Mouse (Mus musculus) kidney, postnatal 0 days (tissue): Measurements from ENCODE around the gene Metap1. TPM values are rescaled to one million over a fixed set of nuclear protein-coding genes. Genes with fewer than 3 reads are reported as not detected.

Source experiments
- ATAC-seq: fragments of 200-750 bp; cut with Nextera tagmentation; replicated peaks from 2 replicates; pipeline ENCODE4 v1.8.0; 2017; ENCODE audit warnings: low read depth, moderate number of reproducible peaks, moderate TSS enrichment, moderate library complexity; ENCODE audit not compliant: low FRiP score
- DNase-seq: peaks from one replicate; pipeline ENCODE4 v3.0.0-alpha.2; 2016; ENCODE audit warnings: low spot score
- H3K27ac ChIP-seq: fragments of 300-500 bp; sonication (generic); 2 replicates; pipeline ENCODE4 v1.5.1; 2014; ENCODE audit warnings: mild to moderate bottlenecking
- H3K27me3 ChIP-seq: fragments of 300-500 bp; sonication (generic); 2 replicates; pipeline ENCODE4 v1.6.1; 2014; ENCODE audit warnings: low read length, mixed read lengths; ENCODE audit not compliant: insufficient read depth
- H3K36me3 ChIP-seq: fragments of 300-500 bp; sonication (generic); 2 replicates; pipeline ENCODE4 v1.6.1; 2014; ENCODE audit warnings: low read length, mixed read lengths; ENCODE audit not compliant: insufficient read depth
- H3K4me1 ChIP-seq: fragments of 300-500 bp; sonication (generic); replicated peaks from 2 replicates; pipeline ENCODE4 v1.6.1; 2014; ENCODE audit warnings: antibody characterized with exemption, low read length, mixed read lengths; ENCODE audit not compliant: insufficient read depth
- H3K4me2 ChIP-seq: fragments of 300-500 bp; sonication (generic); 2 replicates; pipeline ENCODE4 v1.6.1; 2014; ENCODE audit warnings: mild to moderate bottlenecking, low read length, moderate library complexity, mixed read lengths
- H3K4me3 ChIP-seq: fragments of 300-500 bp; sonication (generic); replicated peaks from 2 replicates; pipeline ENCODE4 v1.5.1; 2014; ENCODE audit warnings: low read depth, low read length
- H3K9ac ChIP-seq: fragments of 300-500 bp; sonication (generic); 2 replicates; pipeline ENCODE4 v1.6.1; 2014; ENCODE audit warnings: low read depth, low read length
- H3K9me3 ChIP-seq: fragments of 300-500 bp; sonication (generic); replicated peaks from 2 replicates; pipeline ENCODE4 v1.6.1; 2016; ENCODE audit warnings: low read length, inconsistent platforms, mixed read lengths
- CTCF ChIP-seq: IDR thresholded peaks from 2 replicates; pipeline ENCODE4 v1.5.1; 2016; ENCODE audit warnings: antibody characterized with exemption, low read depth, mild to moderate bottlenecking, moderate library complexity
- WGBS: fragments of 180-500 bp; shearing (Covaris S2); extraction: QIAGEN DNeasy Blood & Tissue Kit; methylation state at CpG from one replicate; pipeline ENCODE4 v1.1.7; 2014; 5-methylcytosine and 5-hydroxymethylcytosine counted together
- polyA plus RNA-seq: library from polyadenylated mRNA; unstranded; fragments of >200 nt; fragmentation: Nextera tagmentation; extraction: Ambion mirVana; gene quantifications from 2 replicates; pipeline ENCODE4 v1.2.1, GENCODE M21; 2015

Metap1 gene
- polyA plus RNA-seq, result 40.2 and 41.4 TPM in 2 replicates

DNA sequence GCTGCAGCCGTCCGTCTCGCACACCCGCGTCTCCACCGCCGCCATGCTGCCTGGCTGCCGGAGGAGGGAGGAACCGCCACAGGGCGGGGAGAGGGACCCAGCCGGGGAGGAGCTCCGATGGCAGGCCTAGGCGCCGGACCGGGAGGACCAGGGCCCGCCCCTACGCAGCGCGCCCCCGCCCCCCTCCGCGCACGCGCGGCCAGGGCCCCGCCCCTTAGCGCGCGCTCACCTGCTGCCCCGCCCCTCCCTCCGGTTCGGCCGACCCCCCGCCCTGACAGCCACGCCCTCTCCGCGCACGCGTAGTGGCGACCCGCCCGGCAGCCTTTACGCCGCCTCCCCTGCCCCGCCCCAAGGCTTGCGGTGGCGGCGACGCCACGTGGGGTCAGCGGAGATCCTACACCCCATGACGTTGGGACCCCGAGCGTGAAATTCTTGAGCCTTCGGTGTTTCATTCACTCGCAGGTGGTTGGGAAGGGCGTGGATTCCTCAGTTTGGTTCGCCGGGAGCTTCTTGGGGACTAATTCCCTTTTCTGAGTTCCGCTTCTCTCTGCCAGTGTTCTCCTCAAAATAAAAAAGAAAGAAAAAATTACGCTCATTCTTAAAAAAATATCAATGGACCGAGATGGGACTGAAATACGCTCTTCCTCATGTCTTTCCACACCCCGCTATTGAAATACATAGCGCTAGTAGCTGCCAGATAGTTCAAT lies at the start of gene Metap1:
TSS of gene Metap1 (minus strand) at position 189 of the 707 bp plus-strand sequence.
- Histone ChIP-seq H3K9ac (peak within 1 kb of the TSS; percentile 88), H3K9me3 (no peaks in the 10 kb centered on the region), H3K4me1 (0 out of 2 replicates have a peak, but pooled peaks cover 8% of the 10 kb centered on the region), H3K27ac (peak within 1 kb of the TSS; percentile 84), H3K4me3 (peak within 1 kb of the TSS; percentile 96), H3K4me2 (peak within 1 kb of the TSS; percentile 58), H3K27me3 (no peaks in the 10 kb centered on the region), H3K36me3 (no peaks in the 10 kb centered on the region)
- under 1% methylated on average over 46 of the region's 65 CpGs for whole genome bisulfite sequencing
- peak; percentile 96 for DNase-seq
- 0 out of 2 replicates have a peak, but pooled peaks have one; percentile 27 for TF ChIP-seq CTCF
- peak; percentile 99 for ATAC-seq

DNA sequence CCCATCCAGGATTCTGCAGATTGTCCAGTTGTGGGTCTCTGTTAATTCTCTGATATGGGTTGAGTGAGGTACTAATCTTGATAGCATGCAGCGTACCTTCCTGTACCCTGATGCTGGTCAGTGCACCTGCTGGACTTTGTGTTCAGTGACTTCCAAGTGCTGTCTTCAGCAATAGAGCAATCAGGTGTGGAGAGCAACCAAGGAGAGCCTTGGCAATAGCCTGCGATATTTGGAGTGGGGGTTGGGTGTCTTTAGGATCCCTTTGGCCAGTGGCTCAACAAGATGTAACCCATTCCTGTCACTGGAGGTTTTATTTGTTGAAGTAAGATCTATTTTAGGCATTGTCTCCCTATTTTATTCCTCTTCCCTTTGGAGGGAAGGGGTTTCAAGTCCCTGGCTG lies 46.7 kb upstream of the Metap1 start:
- Histone ChIP-seq H3K27ac (no peak overlapping the region), H3K27me3 (no peaks in the 10 kb centered on the region), H3K9me3 (no peaks in the 10 kb centered on the region), H3K9ac (no peak overlapping the region), H3K36me3 (no peaks in the 10 kb centered on the region), H3K4me1 (0 out of 2 replicates have a peak, but pooled peaks cover 3% of the 10 kb centered on the region), H3K4me3 (no peak overlapping the region), H3K4me2 (no peak overlapping the region)
- no peak for ATAC-seq
- no peak for TF ChIP-seq CTCF
- WGBS, result 88% methylated on average over 2 of the region's 2 CpGs
- DNase-seq, result no peak

DNA sequence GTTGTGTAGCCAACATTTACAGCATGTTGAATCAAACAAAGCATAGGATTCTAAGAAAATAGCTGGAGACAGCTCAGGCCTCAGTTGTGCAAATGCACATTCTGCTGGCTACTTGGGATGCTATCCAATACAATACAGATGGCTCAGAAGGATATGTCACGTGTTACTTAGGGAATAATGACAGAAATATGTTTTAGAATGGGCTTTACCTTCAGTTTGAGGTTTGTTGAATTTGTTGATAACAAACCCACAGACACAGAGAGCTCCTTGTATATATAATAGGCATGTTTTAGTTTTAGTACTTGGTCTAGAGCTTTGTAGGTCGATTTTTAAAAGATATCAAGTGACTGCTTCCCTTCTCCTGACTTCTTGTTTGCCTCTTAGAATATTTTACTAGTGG lies 43.4 kb upstream of the Metap1 start:
- 58% methylated on average over 2 of the region's 2 CpGs for WGBS
- H3K4me3 ChIP-seq, result no peak overlapping the region
- ATAC-seq (no peak), DNase-seq (no peak)
- H3K27ac ChIP-seq, result no peak overlapping the region
- H3K27me3 ChIP-seq, result no peaks in the 10 kb centered on the region
- no peaks in the 10 kb centered on the region for H3K9me3 ChIP-seq
- 0 out of 2 replicates have a peak, but pooled peaks cover 18% of the 10 kb centered on the region for H3K4me1 ChIP-seq
- no peak overlapping the region for H3K9ac ChIP-seq
- no peaks in the 10 kb centered on the region for H3K36me3 ChIP-seq
- H3K4me2 ChIP-seq, result no peak overlapping the region
- no peak for TF ChIP-seq CTCF

DNA sequence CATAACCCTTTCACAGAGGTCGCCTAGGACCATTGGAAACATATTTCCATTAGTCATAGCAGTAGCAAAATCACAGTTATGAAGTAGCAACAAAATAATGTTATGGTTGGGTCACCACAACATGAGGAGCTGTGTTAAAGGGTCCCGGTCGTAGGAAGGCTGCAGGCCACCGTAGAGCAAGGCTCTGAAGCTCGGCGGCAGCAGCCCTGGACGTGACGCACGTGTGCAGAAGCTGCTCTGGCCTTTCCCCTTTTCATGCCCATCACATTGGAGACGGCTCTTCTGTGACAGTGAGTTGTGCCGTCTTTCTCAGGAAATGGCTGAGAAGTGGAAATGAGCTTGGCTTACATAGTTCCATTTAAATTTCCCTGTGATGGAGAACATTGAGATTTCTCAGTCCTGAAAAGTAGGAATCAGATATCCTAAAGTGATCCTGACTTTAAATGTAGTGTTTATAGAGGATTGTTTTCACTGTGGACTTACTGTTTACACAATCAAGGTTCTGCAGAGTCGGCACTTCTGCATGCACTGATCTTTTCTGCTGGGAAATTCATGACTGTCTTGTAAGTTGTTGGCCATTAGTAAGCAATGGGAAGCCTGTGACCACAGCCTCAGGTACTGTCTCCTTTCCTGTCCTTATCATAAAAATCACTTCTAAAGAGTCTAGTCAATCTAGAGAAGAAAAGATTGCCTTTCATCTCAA lies 42.3 kb upstream of the Metap1 start:
- Histone ChIP-seq H3K4me1 (0 out of 2 replicates have a peak, but pooled peaks cover 18% of the 10 kb centered on the region), H3K4me3 (no peak overlapping the region), H3K9me3 (no peaks in the 10 kb centered on the region), H3K9ac (no peak overlapping the region), H3K4me2 (no peak overlapping the region), H3K27ac (peak overlapping the region; percentile 32; the same call in 1 of the 2 replicates), H3K27me3 (no peaks in the 10 kb centered on the region), H3K36me3 (no peaks in the 10 kb centered on the region)
- ATAC-seq, result no peak
- DNase-seq, result no peak
- TF ChIP-seq CTCF, result no peak
- 33% methylated on average over 12 of the region's 12 CpGs for WGBS

DNA sequence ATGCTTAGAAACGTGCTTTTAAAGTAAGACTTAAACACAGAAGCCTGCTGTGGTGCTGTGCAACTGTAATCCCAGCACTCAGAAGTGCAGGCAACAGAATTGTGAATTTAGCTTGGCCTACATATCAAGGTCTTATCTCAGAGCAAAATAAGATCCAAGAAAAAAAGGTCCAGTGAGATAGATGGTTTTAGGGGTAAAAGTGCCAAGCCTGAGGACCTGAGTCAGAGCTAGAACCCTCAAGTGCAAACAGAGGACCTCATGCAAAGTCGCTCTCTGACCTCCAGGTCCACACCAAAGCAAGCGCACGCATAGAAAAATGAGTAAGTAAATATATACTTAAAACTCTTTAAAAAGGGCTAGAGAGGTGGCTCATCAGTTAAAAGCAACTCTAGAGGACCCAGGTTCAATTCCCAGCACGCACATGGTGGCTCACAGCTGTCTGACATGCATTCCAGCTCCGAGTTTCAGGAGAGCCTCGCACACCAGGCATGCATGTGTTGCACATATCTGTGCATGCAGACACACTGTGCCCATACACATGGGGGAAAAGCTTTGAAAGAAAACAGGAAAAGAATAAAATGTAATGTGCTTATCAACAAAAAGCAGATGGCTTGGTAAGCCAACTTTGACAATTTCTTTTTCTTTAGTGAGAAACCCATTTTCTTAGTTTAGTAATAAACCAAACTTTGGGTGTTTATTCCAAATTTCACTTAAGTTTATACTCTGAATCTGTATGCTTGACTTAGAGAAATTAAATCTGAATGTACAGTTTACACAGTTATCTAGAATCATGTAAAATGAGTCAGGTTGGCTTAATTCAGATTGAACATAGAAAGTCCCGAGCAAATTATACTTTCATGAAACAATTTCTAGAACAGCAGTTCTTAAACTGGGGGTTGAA lies 41.5 kb upstream of the Metap1 start:
- no peak for TF ChIP-seq CTCF
- Histone ChIP-seq H3K4me1 (0 out of 2 replicates have a peak, but pooled peaks cover 18% of the 10 kb centered on the region), H3K4me3 (no peak overlapping the region), H3K9me3 (no peaks in the 10 kb centered on the region), H3K36me3 (no peaks in the 10 kb centered on the region), H3K4me2 (no peak overlapping the region), H3K27ac (no peak overlapping the region), H3K9ac (no peak overlapping the region), H3K27me3 (no peaks in the 10 kb centered on the region)
- WGBS, result 69% methylated on average over 8 of the region's 8 CpGs
- DNase-seq (no peak), ATAC-seq (no peak)

DNA sequence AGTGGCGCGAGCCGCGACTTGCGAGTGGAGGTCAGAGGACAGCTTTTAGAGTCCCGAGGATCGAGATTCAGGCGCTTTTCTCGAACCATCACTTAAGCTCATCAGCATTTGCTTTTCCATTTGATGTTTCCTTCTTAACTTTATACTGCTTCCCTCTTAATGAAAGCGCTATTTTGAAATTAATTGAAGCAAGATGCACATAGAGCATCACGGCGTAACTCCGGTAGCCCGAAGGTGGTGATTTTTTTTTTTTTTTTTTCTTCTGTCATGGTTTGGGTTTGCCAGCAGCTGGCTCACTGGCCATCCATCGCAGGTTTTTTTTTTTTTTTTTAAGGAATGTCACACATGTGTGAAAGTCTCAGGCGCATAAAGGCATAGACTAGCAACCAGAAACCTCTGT lies 39.0 kb upstream of the Metap1 start:
- Histone ChIP-seq H3K4me1 (0 out of 2 replicates have a peak, but pooled peaks cover 18% of the 10 kb centered on the region), H3K27ac (no peak overlapping the region), H3K9me3 (no peaks in the 10 kb centered on the region), H3K4me2 (peak overlapping the region; percentile 83), H3K9ac (peak overlapping the region; percentile 96), H3K4me3 (peak overlapping the region; percentile 100), H3K36me3 (no peaks in the 10 kb centered on the region), H3K27me3 (no peaks in the 10 kb centered on the region)
- DNase-seq (no peak), ATAC-seq (no peak)
- WGBS, result 2% methylated on average over 16 of the region's 16 CpGs
- TF ChIP-seq CTCF, result no peak
